Mouse (Mus musculus) left cerebral cortex, postnatal 4 days (tissue): ENCODE measurements around the gene Spry1. TPM values are rescaled to one million over a fixed set of nuclear protein-coding genes. Genes with fewer than 3 reads are reported as not detected.
A peak's percentile ranks its signal among the peaks of the same experiment; 100 is the strongest.

Experiments
- DNase-seq: peaks from one replicate; pipeline ENCODE4 v3.0.0-alpha.2; 2022
- intact Hi-C: fragments of 180-260 bp; cut with DNase I; formaldehyde crosslinking; loops from one replicate; pipeline ENCODE4 v1.15.1; 2025
- total RNA-seq, 2 experiments: library from RNA; stranded (reverse); gene quantifications; 2 replicates each; pipeline ENCODE4 v1.2.3; 2021

The Spry1 gene
- total RNA-seq, 2 experiments from 2014 or later, result 15.2 to 15.6 TPM

DNA sequence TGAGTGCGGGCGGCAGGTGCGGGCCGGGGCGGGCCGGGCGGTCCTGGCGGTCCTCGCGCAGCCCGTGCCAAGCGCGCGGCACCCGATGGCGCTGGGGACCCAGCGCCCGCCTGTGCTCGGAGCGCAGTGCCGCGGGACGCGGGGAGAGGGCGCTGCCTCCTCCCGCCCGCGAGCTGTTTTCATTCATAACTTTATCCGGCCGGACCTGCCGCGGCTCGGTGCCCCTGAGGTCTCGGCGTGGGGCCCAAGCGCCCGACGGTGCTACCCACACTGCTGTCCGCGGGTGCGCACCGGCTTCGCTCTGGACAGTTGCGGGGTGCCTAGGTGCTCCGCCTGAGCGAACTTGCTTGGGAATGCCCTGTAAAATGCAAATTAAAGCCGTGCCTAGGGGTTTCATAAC lies 1.1 kb downstream of the Spry1 start:
- DNase-seq, result peak; percentile 67
- intact Hi-C loops, result loop anchor here (10.0 kb wide), 4 partner anchors 84 to 584 kb away; partner anchors contain the start of gene Gm5148

DNA sequence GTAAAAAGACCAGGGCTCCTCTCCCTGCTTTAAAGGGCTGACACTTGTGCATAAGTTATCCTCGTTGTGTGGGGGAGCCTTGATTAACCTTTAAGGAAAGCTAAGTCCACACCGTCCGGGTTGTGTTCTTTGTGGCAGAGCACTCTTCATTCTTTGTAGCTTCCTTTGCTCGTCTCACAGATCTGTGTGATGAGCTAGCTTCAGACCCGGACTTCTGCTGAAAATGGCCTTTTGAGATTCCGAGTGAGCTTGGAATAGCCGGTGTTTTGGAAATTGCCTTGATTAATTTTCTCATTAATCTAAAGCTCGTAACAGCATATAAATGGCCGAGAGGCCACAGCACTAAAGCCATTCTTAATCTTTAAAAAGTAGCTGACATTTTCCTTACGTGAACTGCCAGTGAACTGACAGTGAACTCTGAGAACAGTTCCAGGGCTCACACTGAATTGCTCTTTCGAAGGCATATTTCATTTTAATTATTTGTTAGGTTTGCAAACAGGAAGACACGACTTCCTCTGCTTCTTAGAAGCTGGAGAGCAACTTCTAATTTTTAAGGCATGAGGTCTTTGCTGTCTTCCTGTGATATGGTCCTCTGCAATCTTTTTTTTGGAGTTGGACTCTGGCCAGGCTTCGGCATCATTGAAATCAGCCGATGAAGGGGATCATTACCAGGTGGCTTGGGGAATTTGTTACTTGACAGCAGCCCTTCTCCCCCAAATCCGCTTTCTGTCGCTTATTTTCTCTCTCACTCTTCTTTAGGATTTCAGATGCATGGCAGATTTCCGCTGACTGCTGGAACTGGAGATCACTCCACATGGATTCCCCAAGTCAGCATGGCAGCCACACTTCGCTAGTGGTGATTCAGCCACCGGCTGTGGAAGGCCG lies 2.3 kb downstream of the Spry1 start:
- DNase-seq, result no peak
- intact Hi-C loops, result loop anchor here (10.0 kb wide), 4 partner anchors 83 to 583 kb away; partner anchors contain the start of gene Gm5148

DNA sequence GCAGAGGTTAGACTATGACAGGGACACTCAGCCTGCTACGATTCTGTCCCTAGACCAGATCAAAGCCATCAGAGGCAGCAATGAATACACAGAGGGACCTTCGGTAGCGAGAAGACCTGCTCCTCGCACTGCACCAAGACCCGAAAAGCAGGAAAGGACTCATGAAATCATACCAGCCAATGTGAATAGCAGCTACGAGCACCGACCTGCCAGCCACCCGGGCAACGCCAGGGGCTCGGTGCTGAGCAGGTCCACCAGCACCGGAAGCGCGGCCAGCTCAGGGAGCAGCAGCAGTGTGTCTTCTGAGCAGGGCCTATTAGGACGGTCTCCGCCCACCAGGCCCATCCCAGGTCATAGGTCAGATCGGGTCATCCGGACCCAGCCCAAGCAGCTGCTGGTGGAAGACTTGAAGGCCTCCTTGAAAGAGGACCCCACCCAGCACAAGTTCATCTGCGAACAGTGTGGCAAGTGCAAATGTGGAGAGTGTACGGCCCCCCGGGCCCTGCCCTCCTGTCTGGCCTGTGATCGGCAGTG lies 3.0 kb downstream of the Spry1 start:
- intact Hi-C loops, result loop anchor here (10.0 kb wide), 4 partner anchors 82 to 582 kb away; partner anchors contain the start of gene Gm5148
- no peak for DNase-seq

DNA sequence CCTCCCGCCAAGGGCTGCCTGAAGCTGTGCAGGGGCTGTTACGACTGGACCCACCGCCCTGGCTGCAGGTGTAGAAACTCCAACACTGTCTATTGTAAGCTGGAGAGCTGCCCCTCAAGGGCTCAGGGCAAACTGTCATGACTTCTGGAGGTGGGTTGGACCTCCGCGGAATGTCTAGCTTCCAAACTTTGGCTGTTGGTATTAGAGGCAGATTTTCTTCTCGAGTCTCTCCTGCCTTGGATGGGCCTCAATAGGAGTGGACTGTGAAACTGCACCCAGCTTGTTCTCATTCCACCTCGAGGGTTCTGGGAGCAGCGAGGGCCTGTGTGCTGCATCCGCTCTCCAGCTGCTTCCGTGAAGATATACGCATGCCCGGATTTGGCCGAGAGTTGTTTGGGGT lies 3.7 kb downstream of the Spry1 start:
- intact Hi-C loops, result loop anchor here (10.0 kb wide), 4 partner anchors 81 to 581 kb away; partner anchors contain the start of gene Gm5148
- no peak for DNase-seq

DNA sequence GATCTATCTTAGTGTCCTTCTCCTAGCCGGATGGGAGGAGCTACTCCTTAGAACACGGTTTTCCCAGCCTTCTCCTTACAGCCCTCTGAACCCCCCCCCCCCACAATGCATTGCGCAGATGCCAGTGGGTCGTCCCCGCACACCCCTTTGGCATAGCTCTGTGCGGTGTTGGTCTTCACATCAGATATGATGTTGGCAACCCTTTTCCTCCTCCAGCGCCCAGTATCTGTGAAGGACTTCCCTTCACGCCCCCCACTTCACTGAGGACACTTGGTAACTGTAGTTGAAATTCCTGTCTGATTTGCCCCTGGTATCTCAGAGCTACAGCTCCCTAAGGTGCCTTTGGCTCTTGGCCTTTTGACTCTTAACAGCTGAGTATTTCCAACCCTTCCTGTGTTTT lies 4.2 kb downstream of the Spry1 start:
- intact Hi-C loops, result loop anchor here (10.0 kb wide), 4 partner anchors 81 to 581 kb away; partner anchors contain the start of gene Gm5148
- DNase-seq, result no peak

DNA sequence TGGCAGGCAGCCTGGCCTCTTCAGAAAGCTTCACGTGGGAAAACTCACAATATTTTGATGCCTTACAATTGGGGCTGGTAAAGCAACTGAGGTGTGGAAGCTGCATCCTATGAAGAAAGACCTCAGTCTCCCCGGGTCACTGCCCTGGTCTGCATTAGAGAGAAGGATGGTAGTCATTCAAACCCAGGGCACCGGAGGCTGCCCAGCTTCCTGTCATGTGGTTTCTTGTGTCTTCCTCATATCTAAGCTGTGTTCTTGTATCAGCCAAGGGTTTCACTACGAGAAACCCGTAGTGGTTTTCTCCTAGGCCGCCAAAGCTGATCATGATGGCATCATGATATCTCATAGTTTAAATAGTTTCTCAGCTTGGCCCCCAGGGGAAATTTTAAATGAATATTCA lies 5.3 kb downstream of the Spry1 start:
- no peak for DNase-seq
- intact Hi-C loops, result loop anchor here (10.0 kb wide), 4 partner anchors 80 to 580 kb away; partner anchors contain the start of gene Gm5148

DNA sequence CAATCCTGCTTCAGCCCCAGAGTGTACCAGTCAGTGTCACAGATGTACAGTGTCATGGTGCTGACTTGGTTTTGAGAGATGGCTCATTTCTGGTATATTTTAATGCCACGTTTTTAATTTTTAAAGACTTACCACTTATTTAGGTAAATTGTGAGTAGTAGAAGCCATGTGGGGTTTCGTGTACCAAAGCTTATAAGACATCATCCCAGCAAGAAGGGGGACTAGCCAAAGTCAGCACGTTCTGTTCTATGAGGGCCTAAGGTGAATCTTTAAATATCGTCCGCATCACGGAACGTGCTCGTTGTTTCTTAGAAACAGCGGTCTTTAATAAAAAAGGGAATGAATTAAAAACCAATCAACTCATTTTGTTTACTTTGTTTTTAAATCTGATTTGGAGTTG lies 6.5 kb downstream of the Spry1 start:
- intact Hi-C loops, result loop anchor here (10.0 kb wide), 4 partner anchors 79 to 579 kb away; partner anchors contain the start of gene Gm5148
- no peak for DNase-seq

DNA sequence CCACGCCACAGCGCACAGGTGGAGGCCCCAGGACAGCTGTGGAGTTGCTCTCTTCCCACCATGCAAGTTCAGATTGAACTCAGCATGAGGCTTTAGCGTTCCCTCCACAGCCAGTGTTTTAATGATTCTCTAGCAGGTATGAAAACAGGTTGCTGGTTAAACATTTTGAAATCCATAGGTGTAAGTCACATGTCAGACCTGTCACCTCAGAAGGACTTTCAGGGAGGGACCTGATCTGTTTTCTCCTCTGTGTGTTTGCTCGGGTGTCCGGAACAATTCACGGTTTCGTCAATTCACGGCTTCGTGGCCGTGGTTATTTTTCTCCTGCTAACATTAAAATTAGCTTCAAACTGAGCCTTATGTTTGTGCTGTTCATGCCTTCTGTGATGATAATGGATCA lies 7.5 kb downstream of the Spry1 start:
- DNase-seq, result no peak
- intact Hi-C loops, result loop anchor here (10.0 kb wide), 4 partner anchors 78 to 578 kb away; partner anchors contain the start of gene Gm5148

DNA sequence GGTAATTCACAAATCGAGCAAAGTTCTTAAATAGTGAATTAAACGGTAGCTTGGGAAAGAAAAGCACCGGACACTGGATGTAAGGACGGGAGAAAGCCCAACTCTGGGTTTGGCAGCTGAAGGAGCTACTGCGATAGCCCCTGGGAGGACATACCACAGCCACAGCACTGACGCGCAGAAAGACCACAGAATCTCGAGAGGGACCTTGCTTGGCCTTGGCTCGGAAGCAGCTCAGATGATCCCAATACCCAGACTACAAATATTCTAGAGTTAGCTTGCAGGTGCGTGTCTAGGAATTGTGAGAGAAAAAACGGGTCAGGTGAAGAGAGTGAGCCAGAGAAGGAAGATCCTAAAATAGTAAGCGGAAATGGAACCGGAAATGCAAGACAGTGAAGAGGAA lies 8.5 kb downstream of the Spry1 start:
- intact Hi-C loops, result loop anchor here (10.0 kb wide), 4 partner anchors 77 to 577 kb away; partner anchors contain the start of gene Gm5148

DNA sequence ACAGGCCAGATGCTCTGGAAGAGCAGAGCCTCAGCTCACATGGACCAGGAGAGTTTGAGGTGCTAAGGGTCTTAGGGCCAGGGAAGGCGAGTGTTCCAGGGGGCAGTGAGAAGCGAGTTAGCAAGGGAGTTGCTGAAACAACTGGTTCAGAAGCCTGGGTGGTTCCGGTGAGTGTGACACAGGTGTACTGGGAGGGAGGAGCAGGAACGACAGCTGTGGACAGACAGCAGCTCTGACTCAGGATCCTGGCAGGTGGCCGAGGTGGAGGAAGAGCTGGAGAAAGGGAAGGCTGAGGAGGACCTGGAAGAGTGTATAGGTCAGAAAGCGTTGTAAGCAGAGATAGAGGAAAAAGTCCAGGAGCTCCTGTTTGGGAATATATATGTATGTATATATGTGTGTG lies 9.5 kb downstream of the Spry1 start:
- no peak for DNase-seq
- intact Hi-C loops, result loop anchor here (10.0 kb wide), 4 partner anchors 76 to 576 kb away; partner anchors contain the start of gene Gm5148

More for the DNA sequence above, 8.5 kb downstream of the Spry1 start:
- DNase-seq, result no peak

DNA sequence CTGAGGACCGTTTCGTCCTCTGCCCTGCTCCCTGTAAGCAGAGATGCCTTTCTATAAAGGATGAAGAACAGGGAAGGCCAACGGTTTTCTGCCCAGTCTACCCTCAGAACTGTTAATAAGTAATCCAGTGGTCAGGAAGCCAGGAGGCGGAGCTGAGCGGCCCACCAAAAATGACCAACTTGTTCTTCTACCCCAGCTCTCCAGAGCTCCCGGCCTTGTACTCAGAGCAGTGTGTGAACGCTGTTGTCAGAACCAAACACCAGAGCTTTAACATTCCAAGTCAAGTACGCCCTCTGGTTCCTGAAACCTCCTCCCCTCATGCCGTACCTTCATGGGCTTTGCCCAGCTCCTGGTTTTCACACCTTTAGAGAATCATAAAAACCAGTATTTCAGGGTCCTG lies 12.8 kb downstream of the Spry1 start:
- no peak for DNase-seq
- intact Hi-C loops, result no loop called here

DNA sequence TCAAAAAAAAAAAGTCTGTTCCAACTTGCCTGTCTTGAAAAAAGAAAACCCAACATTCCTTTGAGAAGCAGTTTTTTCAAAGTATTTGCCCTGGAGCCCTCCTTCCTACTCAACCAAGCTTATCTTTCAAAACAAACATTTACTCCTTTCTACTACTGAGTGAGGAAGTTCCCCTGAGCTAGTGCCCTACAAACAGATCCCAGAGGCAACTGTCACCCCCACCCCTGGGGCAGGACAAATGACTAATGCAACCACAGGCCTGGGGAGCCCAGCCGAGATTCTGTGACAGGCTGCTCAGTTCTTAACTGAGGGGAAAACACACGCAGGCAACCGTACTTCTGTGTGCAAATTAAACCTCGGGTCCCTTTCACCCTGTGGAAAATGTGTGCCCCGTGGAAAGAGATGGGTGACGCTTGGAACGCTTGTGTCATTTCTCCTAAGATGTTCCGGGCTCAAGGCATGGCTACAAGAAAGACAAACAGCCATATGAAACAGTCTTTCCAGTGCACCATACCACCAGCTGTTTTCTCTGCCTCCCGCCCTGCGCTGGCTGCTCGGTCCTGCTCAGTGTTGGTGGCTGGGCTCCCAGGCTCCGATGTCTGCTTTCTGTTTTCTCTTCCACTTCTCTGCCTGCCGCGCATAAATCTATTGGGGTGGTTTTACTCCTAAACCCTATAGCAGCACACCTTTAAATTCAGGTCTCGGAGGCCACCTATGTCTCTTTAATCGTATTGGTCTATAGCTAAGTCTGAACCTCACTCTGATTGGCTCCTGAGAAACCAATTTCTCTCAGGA lies 14.4 kb downstream of the Spry1 start:
- no peak for DNase-seq

DNA sequence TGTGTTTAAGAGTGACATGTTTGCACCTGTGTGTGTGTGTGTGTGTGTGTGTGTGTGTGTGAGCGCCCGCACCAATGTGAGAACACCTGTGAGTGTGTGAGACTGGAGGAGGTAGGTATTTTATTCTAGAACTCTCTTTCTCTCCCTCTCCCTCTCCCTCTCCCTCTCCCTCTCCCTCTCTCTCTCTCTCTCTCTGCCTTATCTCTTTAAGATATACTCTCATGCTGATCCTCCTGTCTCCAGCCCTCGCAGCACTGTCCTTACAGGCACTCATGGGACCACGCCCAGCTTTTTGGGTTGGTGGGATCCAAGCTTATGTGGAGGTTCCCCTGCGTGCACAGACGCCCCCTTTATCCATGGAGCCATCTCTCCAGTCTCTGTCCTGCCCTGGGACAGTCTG lies 15.0 kb downstream of the Spry1 start:
- intact Hi-C loops, result no loop called here
- DNase-seq, result no peak

More for the DNA sequence above, 14.4 kb downstream of the Spry1 start:
- intact Hi-C loops, result no loop called here

DNA sequence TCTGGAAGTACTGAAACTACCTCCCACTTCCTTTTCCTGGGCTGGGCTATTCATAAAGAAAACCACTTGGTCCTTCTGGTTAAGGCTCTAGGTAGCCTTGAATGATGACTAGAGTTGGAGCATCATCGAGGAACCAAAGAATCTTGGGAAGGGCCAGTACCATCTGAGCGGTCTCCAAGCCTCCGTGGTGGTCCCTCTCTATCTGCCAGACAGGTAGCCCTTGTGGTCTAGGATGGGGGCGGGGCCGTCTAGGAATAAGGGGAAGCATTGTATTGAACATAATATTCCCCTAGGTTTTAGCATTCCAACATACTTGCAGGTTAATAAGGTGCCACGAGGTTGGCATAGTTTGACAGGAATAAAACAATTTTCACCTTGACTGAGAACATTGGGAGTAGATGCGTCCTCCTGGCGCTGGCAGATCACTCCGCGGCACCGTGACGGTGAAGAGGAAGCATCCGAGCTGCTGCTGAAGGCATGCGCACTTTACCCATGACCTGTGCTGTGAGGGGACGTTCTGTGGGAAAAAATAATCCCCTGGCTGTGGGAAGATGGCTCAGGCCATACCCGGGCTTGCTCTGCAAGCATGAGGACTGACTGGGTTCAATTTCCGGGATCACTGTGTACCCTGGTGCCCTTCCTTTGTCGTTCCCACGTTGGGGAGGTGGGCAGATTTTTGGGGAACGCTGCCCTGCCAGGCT lies 16.3 kb downstream of the Spry1 start:
- intact Hi-C loops, result no loop called here
- peak; percentile 40 for DNase-seq

DNA sequence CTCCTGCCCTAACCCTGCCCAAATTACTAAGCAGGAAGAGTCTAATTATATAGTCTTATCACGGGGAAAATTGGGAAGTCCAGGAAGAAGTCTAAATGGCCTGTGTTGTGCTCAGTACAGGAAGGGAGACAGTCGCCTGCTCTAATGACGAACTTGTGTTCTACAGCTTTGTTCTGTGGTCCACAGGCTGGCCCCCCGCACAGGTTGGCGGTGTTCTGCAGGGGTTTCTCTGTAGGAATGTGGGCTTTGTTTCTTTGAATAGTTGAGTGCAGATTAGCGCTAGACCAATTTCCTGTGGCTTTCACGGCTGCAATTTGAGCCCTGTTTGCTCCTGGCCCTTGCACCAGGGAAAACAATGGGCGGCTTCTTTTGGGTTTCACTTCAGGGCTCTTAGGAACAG lies 17.3 kb downstream of the Spry1 start:
- no peak for DNase-seq
- intact Hi-C loops, result no loop called here

DNA sequence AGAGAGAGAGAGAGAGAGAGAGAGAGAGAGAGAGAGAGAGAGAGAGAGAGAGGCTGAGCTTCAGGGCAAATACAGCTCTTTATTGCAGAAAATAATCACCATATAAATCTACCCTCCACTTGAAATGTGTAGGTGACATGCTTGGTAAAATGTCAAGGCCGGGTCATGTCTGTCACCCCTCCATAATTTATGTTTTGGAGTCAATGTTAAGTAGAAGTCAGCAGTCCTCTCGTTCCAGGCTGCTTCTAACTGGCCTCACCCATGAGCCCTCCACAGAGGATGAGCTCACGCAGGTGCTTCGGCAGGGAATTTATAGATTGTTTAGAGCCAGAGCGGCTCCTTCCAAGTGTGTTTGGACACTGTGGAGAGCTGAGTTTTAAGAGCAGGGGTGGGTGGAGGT lies 18.4 kb downstream of the Spry1 start:
- intact Hi-C loops, result no loop called here
- no peak for DNase-seq

DNA sequence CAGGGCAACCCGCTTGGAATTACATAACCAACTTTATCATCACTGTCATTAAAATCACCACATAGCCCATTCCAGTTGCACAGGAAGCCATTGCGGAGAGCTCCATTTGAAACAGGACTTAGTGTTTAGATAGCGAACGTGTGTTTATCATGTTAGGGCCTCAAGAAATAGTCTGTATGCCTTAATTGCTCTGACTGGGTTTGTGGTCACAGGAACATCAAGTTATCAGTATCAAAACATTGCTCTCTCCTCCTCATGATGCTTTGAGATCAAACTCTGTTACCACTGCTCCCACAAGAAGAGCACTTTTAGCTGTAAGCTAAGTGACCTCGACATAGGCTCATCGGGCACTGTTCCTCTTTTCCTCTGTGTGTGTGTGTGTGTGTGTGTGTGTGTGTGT lies 19.9 kb downstream of the Spry1 start:
- intact Hi-C loops, result no loop called here
- no peak for DNase-seq

DNA sequence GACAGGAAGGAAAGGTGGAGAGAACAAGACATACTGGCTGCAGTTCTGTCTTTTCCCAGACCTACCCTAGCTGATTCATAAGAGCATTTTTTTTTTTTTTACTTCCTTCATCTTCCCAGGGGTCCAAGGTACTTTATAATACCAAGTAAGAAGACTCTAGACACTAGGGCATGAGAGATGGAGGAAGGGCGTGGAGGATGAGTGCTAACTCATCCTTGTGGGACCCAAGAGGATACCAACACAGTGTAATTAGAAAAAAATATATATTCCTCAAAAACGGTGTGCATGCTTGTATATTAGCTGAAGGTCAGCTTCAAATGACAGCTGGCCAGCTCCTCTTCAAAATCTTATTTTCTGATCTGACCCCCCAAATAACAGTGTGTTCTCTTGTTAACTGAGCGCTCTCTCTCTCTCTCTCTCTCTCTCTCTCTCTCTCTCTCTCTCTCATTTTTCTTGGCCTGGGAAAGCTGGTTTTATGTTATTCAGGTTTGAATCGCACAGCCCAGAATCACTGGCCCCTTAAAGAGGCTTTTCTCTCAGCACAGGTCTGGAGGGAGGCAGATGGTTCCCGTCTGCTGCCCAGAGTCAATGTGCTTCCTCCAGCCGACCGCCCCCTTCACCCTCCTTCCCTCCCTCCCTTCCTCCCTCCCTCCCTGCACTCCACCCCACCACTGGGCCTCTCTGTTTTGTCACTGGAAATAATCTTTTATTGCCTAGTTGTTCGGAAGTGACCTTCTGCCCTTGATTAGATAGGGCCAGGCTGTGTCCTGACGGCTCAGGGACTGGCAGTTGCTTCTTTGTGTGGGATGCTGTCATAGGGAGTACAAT lies 26.8 kb downstream of the Spry1 start:
- peak; percentile 64 for DNase-seq
- intact Hi-C loops, result no loop called here

DNA sequence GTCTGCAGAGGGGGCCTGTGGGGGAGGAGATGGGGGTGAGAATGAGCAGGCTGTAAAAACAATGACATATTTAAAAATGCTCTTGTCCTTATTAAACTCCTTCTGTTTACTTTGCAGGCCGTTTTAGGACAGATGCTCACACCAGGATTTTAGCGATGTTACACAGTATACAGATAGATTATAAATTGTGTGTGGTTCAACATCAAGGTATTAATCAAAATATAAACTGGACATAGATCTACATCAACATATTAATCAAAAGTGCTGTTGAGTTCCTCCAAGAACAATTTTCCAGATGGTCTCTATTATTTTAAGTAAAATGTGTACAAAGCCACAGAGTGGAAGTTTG lies 27.3 kb downstream of the Spry1 start:
- DNase-seq, result no peak
- intact Hi-C loops, result no loop called here
